In genomic region chr2:75929141-75929540, GRCm38 (mm10) we compare ENCODE assay signal across 23 mouse cellular contexts. TPM values are rescaled to one million over a fixed set of nuclear protein-coding genes. Genes with fewer than 3 reads are reported as not detected.
DNase-seq lines count a peak whose midpoint lies in the region; ATAC-seq and TF ChIP-seq lines count a peak whose summit lies in the region.
"Had no signal": no experiment of that assay in that cellular context is flagged by ENCODE, and none has a peak within 500 bp of the region (broad histone marks: within the 10 kb centered on the region; RNA-seq: fewer than 3 reads in every experiment).

No protein-coding gene starts in this region.

- peak; percentile 16 for DNase-seq in hindbrain, postnatal 0 days (ENCODE audit: low spot score)
- DNase-seq in cerebellum, adult 11 months: peak; percentile 32
- DNase-seq in cerebellum, adult 2 months: peak; percentile 45 to 71
- peak; percentile 76 to 77 for DNase-seq in cerebellum, postnatal 14 days
- DNase-seq in stomach, postnatal 0 days (ENCODE audit: low spot score): no peak
- no peak for DNase-seq in thymus, postnatal 4 days
- DNase-seq in kidney, postnatal 36 days: no peak
- DNase-seq: adrenal gland, postnatal 36 days; B cell, adult 2 months; gastrocnemius, postnatal 25 days; heart, adult 2 months; kidney, adult 2 months; lung, postnatal 36 days had no signal

- no peaks in the 10 kb centered on the region for H3K4me1 ChIP-seq in hindbrain, postnatal 0 days (ENCODE audit: insufficient read depth, low read length)
- no peaks in the 10 kb centered on the region for H3K4me1 ChIP-seq in hindbrain, embryonic 16.5 days (ENCODE audit: control insufficient read depth, insufficient read depth, low read depth, low read length)
- peaks cover 6% of the 10 kb centered on the region; the same call in 1 of the 2 replicates for H3K4me1 ChIP-seq in cerebellum, adult 2 months (ENCODE audit: control insufficient read depth, insufficient read depth, low read length)
- H3K4me1 ChIP-seq in stomach, postnatal 0 days (replicated peaks; ENCODE audit: control insufficient read depth, insufficient read depth): no peaks in the 10 kb centered on the region
- H3K4me1 ChIP-seq: lung, embryonic 15.5 days had no signal

- no peak for ATAC-seq in hindbrain, postnatal 0 days
- ATAC-seq in hindbrain, embryonic 16.5 days: no peak
- ATAC-seq in stomach, postnatal 0 days (ENCODE audit: low FRiP score, low TSS enrichment): no peak

- TF ChIP-seq POLR2A in cerebellum, adult 2 months (IDR thresholded peaks at IDR 0.05; ENCODE audit: borderline replicate concordance, insufficient read depth, low read length): no peak

- H3K27ac ChIP-seq in hindbrain, postnatal 0 days: no peak overlapping the region; the same call in 1 of the 2 replicates
- H3K27ac ChIP-seq in hindbrain, embryonic 16.5 days (ENCODE audit: low read depth, low read length): no peak overlapping the region
- H3K27ac ChIP-seq in cerebellum, adult 2 months (ENCODE audit: insufficient read depth, low read length): peak overlapping the region; percentile 79
- no peak overlapping the region for H3K27ac ChIP-seq in stomach, postnatal 0 days (replicated peaks)
- H3K27ac ChIP-seq: heart, adult 2 months; hindbrain, embryonic 14.5 days; kidney, postnatal 0 days; limb, embryonic 13.5 days; lung, embryonic 15.5 days; midbrain, embryonic 12.5 days; neural tube, embryonic 13.5 days had no signal

- H3K4me2 ChIP-seq in hindbrain, postnatal 0 days (ENCODE audit: low read depth, low read length): no peak overlapping the region
- no peak overlapping the region for H3K4me2 ChIP-seq in hindbrain, embryonic 16.5 days (ENCODE audit: low read length)
- no peak overlapping the region for H3K4me2 ChIP-seq in stomach, postnatal 0 days (replicated peaks; ENCODE audit: low read depth)
- H3K4me2 ChIP-seq: heart, embryonic 12.5 days; hindbrain, embryonic 14.5 days; limb, embryonic 13.5 days; liver, embryonic 11.5 days; lung, embryonic 15.5 days; midbrain, embryonic 12.5 days; neural tube, embryonic 13.5 days had no signal

- TF ChIP-seq CTCF in hindbrain, postnatal 0 days (IDR thresholded peaks at IDR 0.05; ENCODE audit: low read depth): no peak
- TF ChIP-seq CTCF in cerebellum, adult 2 months (IDR thresholded peaks at IDR 0.05; ENCODE audit: borderline replicate concordance, insufficient read depth, low read depth, low read length): no peak
- no peak for TF ChIP-seq CTCF in stomach, postnatal 0 days (IDR thresholded peaks at IDR 0.05; ENCODE audit: low read depth)

- no peak overlapping the region for H3K4me3 ChIP-seq in hindbrain, postnatal 0 days (ENCODE audit: low read length)
- H3K4me3 ChIP-seq in hindbrain, embryonic 16.5 days (ENCODE audit: low read length): no peak overlapping the region
- no peak overlapping the region for H3K4me3 ChIP-seq in cerebellum, adult 2 months (replicated peaks; ENCODE audit: insufficient read depth, low read depth, low read length)
- H3K4me3 ChIP-seq in stomach, postnatal 0 days (ENCODE audit: low read depth, low read length): no peak overlapping the region
- H3K4me3 ChIP-seq: heart, adult 2 months; heart, embryonic 12.5 days; limb, embryonic 13.5 days; lung, embryonic 15.5 days; midbrain, embryonic 12.5 days; neural tube, embryonic 13.5 days had no signal

- no peak overlapping the region for H3K9ac ChIP-seq in hindbrain, postnatal 0 days (replicated peaks; ENCODE audit: low read length)
- H3K9ac ChIP-seq in hindbrain, embryonic 16.5 days (ENCODE audit: low read depth, low read length): no peak overlapping the region
- no peak overlapping the region for H3K9ac ChIP-seq in stomach, postnatal 0 days (ENCODE audit: low read length)
- H3K9ac ChIP-seq: heart, embryonic 12.5 days; hindbrain, embryonic 14.5 days; limb, embryonic 13.5 days; lung, embryonic 15.5 days; midbrain, embryonic 12.5 days; neural tube, embryonic 13.5 days had no signal

- 72% methylated on average over 2 of the region's 2 CpGs for WGBS in hindbrain, postnatal 0 days
- WGBS in hindbrain, embryonic 16.5 days: 84% methylated on average over 2 of the region's 2 CpGs
- WGBS in cerebellum, adult 2 months: 14% methylated on average over 2 of the region's 2 CpGs
- 83% methylated on average over 2 of the region's 2 CpGs for whole genome bisulfite sequencing in stomach, postnatal 0 days

- H3K36me3 ChIP-seq in hindbrain, postnatal 0 days (ENCODE audit: insufficient read depth, low read length): no peaks in the 10 kb centered on the region; the same call in 1 of the 2 replicates
- H3K36me3 ChIP-seq in hindbrain, embryonic 16.5 days (ENCODE audit: control insufficient read depth, insufficient read depth, low read length): no peaks in the 10 kb centered on the region
- no peaks in the 10 kb centered on the region; the same call in none of the 2 replicates for H3K36me3 ChIP-seq in stomach, postnatal 0 days (ENCODE audit: control insufficient read depth, insufficient read depth, low read length)

- TF ChIP-seq EP300 in stomach, postnatal 0 days (optimal IDR thresholded peaks at IDR 0.05): no peak

- H3K27me3 ChIP-seq in hindbrain, postnatal 0 days (ENCODE audit: insufficient read depth, low read length): no peaks in the 10 kb centered on the region
- no peaks in the 10 kb centered on the region for H3K27me3 ChIP-seq in hindbrain, embryonic 16.5 days (replicated peaks; ENCODE audit: control insufficient read depth, insufficient read depth, low read length)
- H3K27me3 ChIP-seq in cerebellum, adult 2 months (ENCODE audit: control insufficient read depth, insufficient read depth, low read length): no peaks in the 10 kb centered on the region
- no peaks in the 10 kb centered on the region for H3K27me3 ChIP-seq in stomach, postnatal 0 days (ENCODE audit: control insufficient read depth, insufficient read depth, low read length)
- H3K27me3 ChIP-seq: heart, embryonic 12.5 days; limb, embryonic 13.5 days; lung, embryonic 15.5 days; midbrain, embryonic 12.5 days; neural tube, embryonic 13.5 days had no signal

- H3K9me3 ChIP-seq in hindbrain, postnatal 0 days (ENCODE audit: low read length): no peaks in the 10 kb centered on the region
- H3K9me3 ChIP-seq in hindbrain, embryonic 16.5 days (ENCODE audit: control insufficient read depth, low read length): no peaks in the 10 kb centered on the region
- H3K9me3 ChIP-seq in stomach, postnatal 0 days (ENCODE audit: control insufficient read depth, low read length): no peaks in the 10 kb centered on the region
- H3K9me3 ChIP-seq: heart, embryonic 12.5 days; limb, embryonic 13.5 days; lung, embryonic 15.5 days; midbrain, embryonic 12.5 days; neural tube, embryonic 13.5 days had no signal

RNA-seq across cellular contexts. Expression of gene Ttc30b, which starts 9.2 kb away (rescaled TPM):
- 30.9 and 33.9 TPM in 2 replicates for total RNA-seq in hindbrain, postnatal 0 days (2014; rRNA removed)
- 16.3 and 19.2 TPM in 2 replicates for polyA plus RNA-seq in hindbrain, postnatal 0 days (2015; fragmentation: Nextera tagmentation; extraction: Ambion mirVana)
- polyA plus RNA-seq in hindbrain, embryonic 16.5 days (2015; fragmentation: Nextera tagmentation; extraction: Ambion mirVana): 23.0 and 23.3 TPM in 2 replicates
- 11.2 and 14.2 TPM in 2 replicates for polyA plus RNA-seq in cerebellum, adult 2 months (2012; rRNA removed)
- 10.3 and 10.6 TPM in 2 replicates for polyA plus RNA-seq in stomach, postnatal 0 days (2015; fragmentation: Nextera tagmentation; extraction: Ambion mirVana)

RNA-seq across cellular contexts. Expression of gene Ttc30a2, which starts 48.8 kb away (rescaled TPM):
- 0.86 and 1.9 TPM in 2 replicates for total RNA-seq in hindbrain, postnatal 0 days (2014; rRNA removed)
- polyA plus RNA-seq in hindbrain, postnatal 0 days (2015; fragmentation: Nextera tagmentation; extraction: Ambion mirVana): 0.19 and 0.38 TPM in 2 replicates
- 0.77 and 1.1 TPM in 2 replicates for polyA plus RNA-seq in hindbrain, embryonic 16.5 days (2015; fragmentation: Nextera tagmentation; extraction: Ambion mirVana)
- polyA plus RNA-seq in cerebellum, adult 2 months (2012; rRNA removed): 0.18 and 0.21 TPM in 2 replicates
- polyA plus RNA-seq in stomach, postnatal 0 days (2015; fragmentation: Nextera tagmentation; extraction: Ambion mirVana): 0.17 and 0.27 TPM in 2 replicates
- total RNA-seq: megakaryocyte, adult 5-6 weeks had no signal

RNA-seq across cellular contexts. Expression of gene Ttc30a1, which starts 52.6 kb away (rescaled TPM):
- total RNA-seq in hindbrain, postnatal 0 days (2014; rRNA removed): 8.9 and 11.4 TPM in 2 replicates
- 4.6 and 4.8 TPM in 2 replicates for polyA plus RNA-seq in hindbrain, postnatal 0 days (2015; fragmentation: Nextera tagmentation; extraction: Ambion mirVana)
- 8.9 and 9.2 TPM in 2 replicates for polyA plus RNA-seq in hindbrain, embryonic 16.5 days (2015; fragmentation: Nextera tagmentation; extraction: Ambion mirVana)
- 3.3 and 4.1 TPM in 2 replicates for polyA plus RNA-seq in cerebellum, adult 2 months (2012; rRNA removed)
- 3.3 and 3.8 TPM in 2 replicates for polyA plus RNA-seq in stomach, postnatal 0 days (2015; fragmentation: Nextera tagmentation; extraction: Ambion mirVana)

Comparison
In these comparisons a context has a peak if more than half of its experiments do, and no peak if none do; other contexts are left out.
1. DNase-seq: peak in hindbrain, postnatal 0 days (single experiment), cerebellum, adult 11 months (single experiment), cerebellum, adult 2 months (2 of 2) and cerebellum, postnatal 14 days (2 of 2); none in stomach, postnatal 0 days (single experiment), thymus, postnatal 4 days (single experiment) and kidney, postnatal 36 days (0 of 2).